Mouse (Mus musculus) urinary bladder, adult 18-20 months (tissue): ENCODE data around the gene Atp10a.

Experiments
- DNase-seq, 2 experiments: peaks; one replicate each; pipeline ENCODE4 v3.0.0; 2022; ENCODE audit warnings: low spot score in 2 of 2, mixed read lengths in 2 of 2

The Atp10a gene

GRCm38 (mm10) chr7:58736841-58737547, 81.0 kb downstream of the Atp10a start:
- DNase-seq: no peak

- no peak for DNase-seq
Measured at GRCm38 (mm10) chr7:58740196-58740595, 84.2 kb downstream of the Atp10a start.

- no peak for DNase-seq
Measured at GRCm38 (mm10) chr7:58740842-58741241, 84.9 kb downstream of the Atp10a start.

GRCm38 (mm10) chr7:58742009-58742408, 86.0 kb downstream of the Atp10a start:
- DNase-seq: no peak

GRCm38 (mm10) chr7:58742648-58743047, 86.7 kb downstream of the Atp10a start:
- no peak for DNase-seq

- DNase-seq: no peak
Measured at GRCm38 (mm10) chr7:58743362-58744320, 87.7 kb downstream of the Atp10a start.

GRCm38 (mm10) chr7:58746817-58747216, 90.9 kb downstream of the Atp10a start:
- no peak for DNase-seq

- no peak for DNase-seq
Measured at GRCm38 (mm10) chr7:58749904-58750612, 94.1 kb downstream of the Atp10a start.

GRCm38 (mm10) chr7:58752041-58752440, 96.1 kb downstream of the Atp10a start:
- DNase-seq: no peak

- DNase-seq: no peak
Measured at GRCm38 (mm10) chr7:58754076-58754475, 98.1 kb downstream of the Atp10a start.

GRCm38 (mm10) chr7:58754536-58754935, 98.6 kb downstream of the Atp10a start:
- no peak for DNase-seq

- DNase-seq: no peak
Measured at GRCm38 (mm10) chr7:58755083-58755482, 99.1 kb downstream of the Atp10a start.

GRCm38 (mm10) chr7:58755846-58756245, 99.9 kb downstream of the Atp10a start:
- DNase-seq: no peak

GRCm38 (mm10) chr7:58757331-58757730, 101.4 kb downstream of the Atp10a start:
- no peak for DNase-seq

- DNase-seq: no peak
Measured at GRCm38 (mm10) chr7:58758396-58758795, 102.4 kb downstream of the Atp10a start.

GRCm38 (mm10) chr7:58759265-58759664, 103.3 kb downstream of the Atp10a start:
- no peak for DNase-seq

- DNase-seq: no peak
Measured at GRCm38 (mm10) chr7:58767257-58767656, 111.3 kb downstream of the Atp10a start.

GRCm38 (mm10) chr7:58768253-58768652, 112.3 kb downstream of the Atp10a start:
- DNase-seq: no peak

GRCm38 (mm10) chr7:58770254-58770653, 114.3 kb downstream of the Atp10a start:
- no peak for DNase-seq

GRCm38 (mm10) chr7:58772048-58772690, 116.2 kb downstream of the Atp10a start:
- DNase-seq: no peak

GRCm38 (mm10) chr7:58779146-58779545, 123.2 kb downstream of the Atp10a start:
- no peak for DNase-seq

- DNase-seq: no peak
Measured at GRCm38 (mm10) chr7:58786986-58787385, 131.0 kb downstream of the Atp10a start.
